Mouse (Mus musculus) embryonic fibroblast, embryonic 13.5 days (primary cell): Measurements from ENCODE around the gene Rccd1.

Experiments
- CTCF ChIP-seq: IDR thresholded peaks from 2 replicates; pipeline ENCODE4 v1.5.1; 2011; ENCODE audit warnings: mild to moderate bottlenecking, control low read depth, low read length, moderate library complexity, borderline replicate concordance; ENCODE audit not compliant: insufficient read depth
- POLR2A ChIP-seq: IDR thresholded peaks from 2 replicates; pipeline ENCODE4 v1.6.1; 2011; ENCODE audit warnings: low read depth, mild to moderate bottlenecking, control low read depth, low read length, moderate library complexity

DNA sequence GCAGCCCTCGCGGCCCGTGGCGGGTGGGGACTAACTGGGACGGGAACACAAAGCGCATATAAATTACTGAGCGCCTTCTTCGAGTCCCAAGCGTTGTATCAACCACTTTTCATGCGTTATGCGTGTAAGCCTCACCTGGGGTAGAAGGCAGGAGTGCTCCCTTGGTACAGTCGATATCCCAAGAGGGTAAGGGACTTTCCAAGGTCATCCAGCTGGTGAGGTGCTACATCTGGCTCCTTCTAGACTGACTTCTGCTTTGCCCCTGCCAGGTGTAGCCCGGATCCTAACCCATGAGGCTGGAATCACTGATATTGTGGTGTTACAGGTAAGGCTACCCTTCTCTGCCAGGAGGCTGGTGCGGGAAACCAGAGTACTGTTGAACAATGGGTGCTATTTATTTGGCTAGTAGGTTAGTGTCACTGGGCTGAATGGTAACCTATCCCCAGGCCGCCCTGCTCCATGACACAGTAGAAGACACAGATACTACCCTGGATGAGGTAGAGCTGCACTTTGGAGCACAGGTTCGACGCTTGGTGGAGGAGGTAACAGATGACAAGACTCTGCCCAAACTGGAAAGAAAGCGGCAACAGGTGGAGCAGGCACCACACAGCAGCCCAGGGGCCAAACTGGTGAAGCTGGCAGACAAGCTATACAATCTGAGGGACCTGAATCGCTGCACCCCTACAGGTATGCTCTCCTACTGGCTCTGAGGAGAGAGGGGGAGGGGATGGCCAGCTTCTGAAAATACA lies 19.2 kb upstream of the Rccd1 start:
- no peak for TF ChIP-seq CTCF
- TF ChIP-seq POLR2A, result no peak
